Mouse (Mus musculus) embryonic facial prominence, embryonic 11.5 days (tissue): ENCODE measurements around the gene Mfsd7a. TPM values are rescaled to one million over a fixed set of nuclear protein-coding genes. Genes with fewer than 3 reads are reported as not detected.
A peak's percentile ranks its signal among the peaks of the same experiment; 100 is the strongest.
"Not testable (repeated sequence)": the region's sequence is repeated elsewhere in the genome, so short reads cannot be mapped to it uniquely, and the experiment has no call there.

Experiments used
- ATAC-seq: fragments of 200-750 bp; cut with Nextera tagmentation; replicated peaks from 2 replicates; pipeline ENCODE4 v1.8.0; 2017; ENCODE audit warnings: low read depth; ENCODE audit not compliant: insufficient number of reproducible peaks, low FRiP score, low TSS enrichment
- DNase-seq: peaks from one replicate; pipeline ENCODE4 v3.0.0-alpha.2; 2015; ENCODE audit warnings: low spot score
- H3K27ac ChIP-seq: fragments of 300-500 bp; sonication (generic); replicated peaks from 2 replicates; pipeline ENCODE4 v1.5.1; 2014; ENCODE audit warnings: mild to moderate bottlenecking, low read depth, low read length, control low read depth
- H3K27me3 ChIP-seq: fragments of 300-500 bp; sonication (generic); 2 replicates; pipeline ENCODE4 v1.6.1; 2014; ENCODE audit warnings: mild to moderate bottlenecking, low read length, moderate library complexity, mixed read lengths; ENCODE audit not compliant: control insufficient read depth, insufficient read depth
- H3K36me3 ChIP-seq: fragments of 300-500 bp; sonication (generic); replicated peaks from 2 replicates; pipeline ENCODE4 v1.6.1; 2014; ENCODE audit warnings: low read depth, mild to moderate bottlenecking, low read length, moderate library complexity, mixed read lengths; ENCODE audit not compliant: control insufficient read depth, insufficient read depth
- H3K4me1 ChIP-seq: fragments of 300-500 bp; sonication (generic); 2 replicates; pipeline ENCODE4 v1.6.1; 2014; ENCODE audit warnings: low read length, mixed read lengths; ENCODE audit not compliant: control insufficient read depth, insufficient read depth
- H3K4me2 ChIP-seq: fragments of 300-500 bp; sonication (generic); 2 replicates; pipeline ENCODE4 v1.6.1; 2014; ENCODE audit warnings: low read depth, mild to moderate bottlenecking, control low read depth, low read length, moderate library complexity
- H3K4me3 ChIP-seq: fragments of 300-500 bp; sonication (generic); 2 replicates; pipeline ENCODE4 v1.5.1; 2014; ENCODE audit warnings: low read depth, low read length, control low read depth
- H3K9ac ChIP-seq: fragments of 300-500 bp; sonication (generic); replicated peaks from 2 replicates; pipeline ENCODE4 v1.6.1; 2014; ENCODE audit warnings: mild to moderate bottlenecking, control low read depth, low read length
- H3K9me3 ChIP-seq: fragments of 300-500 bp; sonication (generic); replicated peaks from 2 replicates; pipeline ENCODE4 v1.6.1; 2016; ENCODE audit warnings: mild to moderate bottlenecking, low read length, inconsistent platforms, mixed read lengths; ENCODE audit not compliant: control insufficient read depth
- WGBS: fragments of 180-500 bp; shearing (Covaris S2); extraction: QIAGEN DNeasy Blood & Tissue Kit; methylation state at CpG from one replicate; pipeline ENCODE4 v1.1.7; 2014; 5-methylcytosine and 5-hydroxymethylcytosine counted together
- polyA plus RNA-seq: library from polyadenylated mRNA; unstranded; fragments of >200 nt; fragmentation: Nextera tagmentation; extraction: Ambion mirVana; gene quantifications from 2 replicates; pipeline ENCODE4 v1.2.1, GENCODE M21; 2014

The Mfsd7a gene
- polyA plus RNA-seq: 0.11 and 0.15 TPM in 2 replicates

DNA sequence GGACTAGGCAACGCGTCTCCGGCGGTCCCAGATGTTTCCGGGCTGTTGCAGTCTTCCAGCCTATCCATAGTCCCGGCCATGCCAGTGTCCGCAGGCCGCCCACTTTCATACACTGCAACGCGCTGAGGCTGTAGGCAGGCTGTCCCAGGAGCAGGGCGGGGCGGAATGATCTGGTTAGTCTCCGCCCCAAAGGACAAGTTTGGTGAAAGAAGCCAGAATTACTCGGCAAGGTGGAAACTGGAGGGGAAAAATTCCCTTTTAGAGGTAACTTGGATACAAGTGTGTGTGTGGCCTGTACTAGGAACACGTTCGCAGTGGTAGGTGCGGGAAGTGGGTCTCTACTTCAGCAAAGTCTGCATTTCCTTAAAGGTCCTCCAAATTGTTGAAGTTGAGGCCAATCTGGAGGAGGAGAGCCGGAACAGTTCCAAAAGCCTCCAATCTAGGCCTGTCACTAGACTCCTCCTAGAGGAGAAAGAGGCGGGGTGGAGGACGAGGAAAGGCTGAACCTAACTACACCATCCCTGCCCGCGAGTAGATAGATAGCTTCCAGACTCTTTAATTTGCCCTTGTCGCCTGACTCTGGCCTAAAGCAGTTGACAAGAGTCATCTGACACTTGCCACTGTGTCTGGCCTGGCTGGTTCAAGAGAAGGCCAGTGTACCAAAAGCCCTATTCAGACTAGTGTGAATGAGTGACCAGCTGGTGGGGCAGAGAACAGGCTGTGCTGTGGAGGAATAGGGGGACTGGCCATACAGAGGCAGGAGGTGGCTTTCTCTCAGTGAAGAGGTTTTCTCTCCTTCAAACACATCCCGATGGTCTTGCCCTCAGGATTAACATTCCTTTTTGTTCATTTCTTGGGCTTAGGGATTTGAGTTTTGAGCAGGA lies at the start of gene Mfsd7a:
Gene Mfsd7a (minus strand): TSS at position 107 of the 884 bp plus-strand sequence.
- Histone ChIP-seq H3K36me3 (no peaks in the 10 kb centered on the region), H3K9me3 (no peaks in the 10 kb centered on the region), H3K9ac (peak within 1 kb of the TSS; percentile 41), H3K4me3 (peak within 1 kb of the TSS; percentile 31), H3K27me3 (peaks cover 5% of the 10 kb centered on the region; the same call in 1 of the 2 replicates), H3K27ac (no peak within 1 kb of the TSS), H3K4me2 (peak within 1 kb of the TSS; percentile 54), H3K4me1 (no peaks in the 10 kb centered on the region)
- DNase-seq (peak; percentile 72), ATAC-seq (peak; percentile 87)
- WGBS: 15% methylated on average over 24 of the region's 24 CpGs

DNA sequence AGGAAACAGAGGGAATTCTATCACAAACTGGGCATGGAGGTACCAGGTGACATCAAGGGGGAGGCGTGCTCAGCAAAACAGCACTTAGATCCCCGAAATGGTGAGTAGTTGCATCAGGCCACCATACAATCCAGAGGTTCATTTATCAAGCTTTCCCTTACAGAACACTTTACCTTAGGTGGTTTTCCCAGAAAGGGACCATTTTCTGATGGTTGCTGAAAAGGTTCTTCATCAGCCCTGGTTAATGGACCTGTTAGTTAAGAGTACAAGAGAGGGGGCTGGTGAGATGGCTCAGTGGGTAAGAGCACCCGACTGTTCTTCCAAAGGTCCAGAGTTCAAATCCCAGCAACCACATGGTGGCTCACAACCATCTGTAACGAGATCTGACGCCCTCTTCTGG lies 37.5 kb upstream of the Mfsd7a start:
- not testable (repeated sequence) for H3K27me3 ChIP-seq, H3K27ac ChIP-seq, H3K9me3 ChIP-seq, H3K4me1 ChIP-seq, H3K4me3 ChIP-seq, ATAC-seq, H3K36me3 ChIP-seq, DNase-seq, H3K4me2 ChIP-seq, H3K9ac ChIP-seq
- WGBS: 92% methylated on average over 3 of the region's 5 CpGs

DNA sequence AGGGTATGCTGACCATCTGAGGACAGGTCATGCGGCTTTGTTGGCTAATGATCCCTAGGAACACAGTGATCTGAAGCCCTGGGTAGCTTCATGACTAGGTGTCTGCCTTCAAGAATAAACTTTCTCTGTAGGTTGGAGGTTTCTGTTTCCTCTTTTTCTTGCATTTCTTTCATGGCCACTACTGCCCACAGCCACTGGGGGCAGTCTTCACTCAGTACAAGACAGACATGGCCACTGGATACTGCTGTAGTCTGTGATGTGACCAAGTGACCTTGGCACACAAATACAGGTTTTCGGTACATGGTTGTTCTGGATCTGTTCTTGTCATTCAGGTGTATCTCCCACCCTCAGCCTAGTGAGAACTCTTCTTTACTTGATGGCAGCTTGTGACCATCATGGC lies 36.5 kb upstream of the Mfsd7a start:
- Histone ChIP-seq H3K36me3 (peaks cover 4% of the 10 kb centered on the region), H3K27me3 (no peaks in the 10 kb centered on the region), H3K4me1 (no peaks in the 10 kb centered on the region), H3K9me3 (no peaks in the 10 kb centered on the region), H3K27ac (no peak overlapping the region), H3K4me2 (no peak overlapping the region), H3K9ac (no peak overlapping the region), H3K4me3 (no peak overlapping the region)
- DNase-seq: peak; percentile 36
- 91% methylated on average over 2 of the region's 2 CpGs for WGBS
- peak; percentile 52; the same call in 1 of the 2 replicates for ATAC-seq

GRCm38 (mm10) chr5:108483006-108483405 lies 34.3 kb upstream of the Mfsd7a start:
- Histone ChIP-seq H3K36me3 (peaks cover 2% of the 10 kb centered on the region; the same call in 1 of the 2 replicates), H3K4me2 (no peak overlapping the region), H3K9ac (no peak overlapping the region), H3K4me1 (no peaks in the 10 kb centered on the region), H3K27ac (no peak overlapping the region), H3K9me3 (no peaks in the 10 kb centered on the region), H3K27me3 (no peaks in the 10 kb centered on the region), H3K4me3 (no peak overlapping the region)
- 95% methylated on average over 6 of the region's 6 CpGs for WGBS
- no peak for DNase-seq
- no peak for ATAC-seq

- no peak for DNase-seq
- WGBS: 87% methylated on average over 3 of the region's 3 CpGs
Observed at GRCm38 (mm10) chr5:108475977-108476376, 27.3 kb upstream of the Mfsd7a start.

GRCm38 (mm10) chr5:108473737-108474136 lies 25.0 kb upstream of the Mfsd7a start:
- H3K4me2 ChIP-seq: no peak overlapping the region
- H3K27ac ChIP-seq: no peak overlapping the region
- no peaks in the 10 kb centered on the region for H3K4me1 ChIP-seq
- 88% methylated on average over 4 of the region's 4 CpGs for WGBS
- no peaks in the 10 kb centered on the region for H3K27me3 ChIP-seq
- H3K9me3 ChIP-seq: no peaks in the 10 kb centered on the region
- ATAC-seq (no peak), DNase-seq (no peak)
- peaks cover 6% of the 10 kb centered on the region for H3K36me3 ChIP-seq
- no peak overlapping the region for H3K4me3 ChIP-seq
- no peak overlapping the region for H3K9ac ChIP-seq

More at GRCm38 (mm10) chr5:108475977-108476376, 27.3 kb upstream of the Mfsd7a start:
- Histone ChIP-seq H3K4me2 (no peak overlapping the region), H3K27ac (no peak overlapping the region), H3K4me1 (no peaks in the 10 kb centered on the region), H3K36me3 (peaks cover 6% of the 10 kb centered on the region), H3K27me3 (no peaks in the 10 kb centered on the region), H3K9me3 (no peaks in the 10 kb centered on the region), H3K9ac (no peak overlapping the region), H3K4me3 (no peak overlapping the region)
- ATAC-seq: no peak

DNA sequence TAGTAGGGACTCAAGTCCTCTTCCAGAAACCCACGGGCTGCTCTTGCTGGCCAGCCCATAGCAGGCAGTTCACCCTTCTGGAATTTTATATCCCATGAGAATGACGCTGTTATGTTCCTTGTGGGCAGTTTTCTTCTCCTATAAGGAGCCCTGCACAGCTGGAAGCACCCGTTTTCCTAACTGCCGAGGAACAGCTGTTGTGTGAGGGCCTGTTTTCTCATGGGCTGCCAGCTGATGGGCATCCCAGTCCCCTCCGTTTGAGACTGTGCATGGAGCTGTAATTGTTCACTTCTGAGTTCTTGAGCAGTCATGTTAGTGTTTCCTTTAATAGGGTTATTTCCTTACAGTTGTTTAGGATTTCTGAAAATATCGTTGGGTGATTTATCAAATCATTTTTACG lies 20.9 kb upstream of the Mfsd7a start:
- ATAC-seq: no peak
- H3K27ac ChIP-seq: no peak overlapping the region
- H3K9ac ChIP-seq: no peak overlapping the region
- no peaks in the 10 kb centered on the region for H3K27me3 ChIP-seq
- H3K4me2 ChIP-seq: no peak overlapping the region
- H3K4me1 ChIP-seq: no peaks in the 10 kb centered on the region
- H3K36me3 ChIP-seq: no peaks in the 10 kb centered on the region; the same call in none of the 2 replicates
- no peaks in the 10 kb centered on the region for H3K9me3 ChIP-seq
- WGBS: 80% methylated on average over 7 of the region's 7 CpGs
- H3K4me3 ChIP-seq: no peak overlapping the region
- no peak for DNase-seq

DNA sequence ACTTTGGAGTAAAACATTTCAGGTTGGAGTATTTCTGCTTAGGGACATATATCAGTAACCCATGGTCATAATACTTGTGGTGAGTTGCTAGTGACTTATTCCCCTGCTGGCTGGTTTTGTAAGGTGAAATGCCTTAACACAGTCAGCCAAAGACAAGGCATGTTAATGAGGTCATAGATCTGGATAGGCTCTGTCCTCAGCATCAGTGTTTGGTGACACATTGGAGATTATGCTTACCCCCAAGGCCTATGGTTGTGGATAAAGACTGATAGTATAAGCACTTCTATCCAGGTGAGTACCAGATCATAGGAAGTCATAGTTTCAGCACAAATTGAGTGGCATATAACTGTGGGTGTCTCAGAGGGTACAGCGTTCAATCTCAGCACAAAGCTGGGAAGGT lies 18.0 kb upstream of the Mfsd7a start:
- H3K27me3 ChIP-seq: no peaks in the 10 kb centered on the region
- WGBS: 96% methylated on average over 1 of the region's 1 CpGs
- no peak for DNase-seq

More for the DNA sequence above, 18.0 kb upstream of the Mfsd7a start:
- Histone ChIP-seq H3K27ac (no peak overlapping the region), H3K9ac (no peak overlapping the region), H3K4me2 (no peak overlapping the region), H3K36me3 (no peaks in the 10 kb centered on the region; the same call in 1 of the 2 replicates), H3K4me1 (peaks cover 5% of the 10 kb centered on the region; the same call in 1 of the 2 replicates), H3K9me3 (no peaks in the 10 kb centered on the region), H3K4me3 (no peak overlapping the region)
- no peak for ATAC-seq
